Mouse (Mus musculus): ENCODE measurements around the gene Cetn4. TPM values are rescaled to one million over a fixed set of nuclear protein-coding genes. Genes with fewer than 3 reads are reported as not detected.
A peak's percentile ranks its signal among the peaks of the same experiment; 100 is the strongest.

The Cetn4 gene
- polyA plus RNA-seq, 1 experiment from 2014 or later: 2.4 TPM

DNA sequence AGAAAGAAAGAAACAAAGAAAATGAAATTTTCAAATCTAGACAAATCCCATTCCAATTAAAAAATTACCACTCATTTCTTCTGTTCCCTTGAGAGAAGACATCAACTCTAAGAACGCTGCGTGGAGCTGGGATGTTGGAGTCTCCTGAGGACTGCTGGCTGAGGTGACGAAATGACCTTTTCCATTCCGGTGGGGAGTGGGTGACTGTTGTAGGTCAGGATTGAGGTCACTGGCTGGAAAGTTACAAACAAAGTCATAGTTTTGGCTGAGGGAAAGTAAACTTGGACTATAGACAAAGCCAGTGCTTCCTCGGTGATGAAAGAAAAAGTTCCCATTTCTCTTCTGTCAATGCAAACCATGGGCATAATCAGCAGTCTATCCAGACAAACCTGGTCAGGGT lies 30.3 kb upstream of the Cetn4 start:
- Histone ChIP-seq H3K4me2 (no peak overlapping the region), H3K36me3 (ENCODE audit: control insufficient read depth, insufficient read depth, low read length) (no peaks in the 10 kb centered on the region), H3K9me3 (ENCODE audit: control insufficient read depth, low read length) (no peaks in the 10 kb centered on the region), H3K27me3 (replicated peaks; ENCODE audit: control insufficient read depth, insufficient read depth, low read length) (peaks cover 25% of the 10 kb centered on the region), H3K9ac (ENCODE audit: low read depth, low read length) (no peak overlapping the region), H3K27ac (ENCODE audit: low read depth, low read length) (no peak overlapping the region), H3K4me1 (replicated peaks; ENCODE audit: control insufficient read depth, insufficient read depth, low read length) (no peaks in the 10 kb centered on the region), H3K4me3 (ENCODE audit: low read depth, low read length) (no peak overlapping the region)
- WGBS: 71% methylated on average over 5 of the region's 5 CpGs
- DNase-seq (ENCODE audit: low spot score): no peak
- no peak for ATAC-seq (replicated peaks; ENCODE audit: low FRiP score)

- WGBS: 54% methylated on average over 5 of the region's 5 CpGs
- Histone ChIP-seq H3K36me3 (ENCODE audit: control insufficient read depth, insufficient read depth, low read length) (no peaks in the 10 kb centered on the region), H3K9ac (ENCODE audit: low read depth, low read length) (no peak overlapping the region), H3K9me3 (ENCODE audit: control insufficient read depth, low read length) (no peaks in the 10 kb centered on the region), H3K27ac (ENCODE audit: low read depth, low read length) (no peak overlapping the region), H3K4me2 (no peak overlapping the region), H3K4me3 (ENCODE audit: low read depth, low read length) (no peak overlapping the region), H3K27me3 (replicated peaks; ENCODE audit: control insufficient read depth, insufficient read depth, low read length) (peaks cover 8% of the 10 kb centered on the region), H3K4me1 (replicated peaks; ENCODE audit: control insufficient read depth, insufficient read depth, low read length) (no peaks in the 10 kb centered on the region)
- DNase-seq (ENCODE audit: low spot score) (no peak), ATAC-seq (replicated peaks; ENCODE audit: low FRiP score) (no peak)
Observed at GRCm38 (mm10) chr3:37341110-37341509, 28.6 kb upstream of the Cetn4 start.

GRCm38 (mm10) chr3:37334053-37334452 lies 21.5 kb upstream of the Cetn4 start:
- Histone ChIP-seq H3K4me1 (replicated peaks; ENCODE audit: control insufficient read depth, insufficient read depth, low read length) (peaks cover 21% of the 10 kb centered on the region; the same call in 1 of the 2 replicates), H3K9me3 (ENCODE audit: control insufficient read depth, low read length) (no peaks in the 10 kb centered on the region), H3K27me3 (replicated peaks; ENCODE audit: control insufficient read depth, insufficient read depth, low read length) (no peaks in the 10 kb centered on the region), H3K36me3 (ENCODE audit: control insufficient read depth, insufficient read depth, low read length) (no peaks in the 10 kb centered on the region), H3K4me2 (no peak overlapping the region), H3K4me3 (ENCODE audit: low read depth, low read length) (no peak overlapping the region), H3K27ac (ENCODE audit: low read depth, low read length) (no peak overlapping the region), H3K9ac (ENCODE audit: low read depth, low read length) (no peak overlapping the region)
- DNase-seq (ENCODE audit: low spot score): no peak
- WGBS: 67% methylated on average over 4 of the region's 4 CpGs
- peak; percentile 75 for ATAC-seq (replicated peaks; ENCODE audit: low FRiP score)

- no peak overlapping the region for H3K9ac ChIP-seq (ENCODE audit: low read depth, low read length)
- no peaks in the 10 kb centered on the region for H3K36me3 ChIP-seq (ENCODE audit: control insufficient read depth, insufficient read depth, low read length)
- H3K27ac ChIP-seq (ENCODE audit: low read depth, low read length): peak overlapping the region; percentile 68
- peaks cover 25% of the 10 kb centered on the region for H3K4me1 ChIP-seq (replicated peaks; ENCODE audit: control insufficient read depth, insufficient read depth, low read length)
- 36% methylated on average over 6 of the region's 6 CpGs for WGBS
- no peak overlapping the region for H3K4me3 ChIP-seq (ENCODE audit: low read depth, low read length)
- H3K9me3 ChIP-seq (ENCODE audit: control insufficient read depth, low read length): no peaks in the 10 kb centered on the region
- ATAC-seq (replicated peaks; ENCODE audit: low FRiP score) (peak; percentile 89), DNase-seq (ENCODE audit: low spot score) (peak; percentile 48)
- no peaks in the 10 kb centered on the region for H3K27me3 ChIP-seq (replicated peaks; ENCODE audit: control insufficient read depth, insufficient read depth, low read length)
- H3K4me2 ChIP-seq: no peak overlapping the region
Observed at GRCm38 (mm10) chr3:37331999-37332449, 19.5 kb upstream of the Cetn4 start.

DNA sequence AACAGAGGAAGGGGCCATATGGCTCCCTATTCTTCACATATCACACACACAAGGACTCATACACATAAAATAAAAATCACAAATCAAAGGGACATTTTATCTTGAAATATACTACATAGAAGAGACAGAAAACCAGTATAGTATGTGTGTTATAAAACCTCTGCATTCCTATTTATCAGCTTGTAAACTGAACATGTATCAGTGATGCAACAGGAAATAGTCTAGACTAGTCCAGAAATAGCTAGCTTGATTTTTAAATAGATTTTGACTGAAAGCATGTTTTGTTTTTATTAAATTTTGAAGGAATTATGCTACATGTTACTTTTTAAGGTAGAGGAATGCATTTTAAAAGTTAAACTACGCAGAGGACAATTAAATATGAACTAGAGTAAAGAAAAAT lies 17.5 kb upstream of the Cetn4 start:
- no peaks in the 10 kb centered on the region for H3K36me3 ChIP-seq (ENCODE audit: control insufficient read depth, insufficient read depth, low read length)
- DNase-seq (ENCODE audit: low spot score): no peak
- no peaks in the 10 kb centered on the region for H3K27me3 ChIP-seq (replicated peaks; ENCODE audit: control insufficient read depth, insufficient read depth, low read length)
- H3K9ac ChIP-seq (ENCODE audit: low read depth, low read length): no peak overlapping the region
- H3K4me3 ChIP-seq (ENCODE audit: low read depth, low read length): no peak overlapping the region
- H3K27ac ChIP-seq (ENCODE audit: low read depth, low read length): no peak overlapping the region
- peaks cover 35% of the 10 kb centered on the region for H3K4me1 ChIP-seq (replicated peaks; ENCODE audit: control insufficient read depth, insufficient read depth, low read length)
- no peak overlapping the region for H3K4me2 ChIP-seq
- no peak for ATAC-seq (replicated peaks; ENCODE audit: low FRiP score)
- H3K9me3 ChIP-seq (ENCODE audit: control insufficient read depth, low read length): no peaks in the 10 kb centered on the region
- 83% methylated on average over 1 of the region's 1 CpGs for WGBS

DNA sequence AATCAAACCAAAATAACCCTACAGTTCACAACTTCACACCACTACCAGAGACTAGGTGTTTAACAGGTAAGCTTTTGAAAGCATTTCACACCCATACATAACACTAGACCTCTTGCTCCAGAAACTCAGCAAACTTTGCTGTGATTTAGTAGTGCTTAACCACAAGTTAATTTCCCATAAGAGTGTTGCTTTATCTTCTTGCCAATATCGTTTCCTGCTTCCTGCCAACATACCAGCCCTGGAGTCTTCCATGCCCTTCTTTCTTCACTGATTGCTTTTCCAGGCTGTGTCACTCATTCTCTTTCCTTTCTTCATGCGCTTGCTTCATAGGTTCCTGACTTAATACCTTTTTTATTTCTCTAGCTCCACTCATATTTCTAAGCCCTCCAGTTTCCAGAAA lies 16.0 kb upstream of the Cetn4 start:
- no peak overlapping the region for H3K27ac ChIP-seq (ENCODE audit: low read depth, low read length)
- H3K4me3 ChIP-seq (ENCODE audit: low read depth, low read length): no peak overlapping the region
- DNase-seq (ENCODE audit: low spot score): no peak
- ATAC-seq (replicated peaks; ENCODE audit: low FRiP score): no peak
- H3K4me2 ChIP-seq: no peak overlapping the region
- no peaks in the 10 kb centered on the region for H3K36me3 ChIP-seq (ENCODE audit: control insufficient read depth, insufficient read depth, low read length)
- no peak overlapping the region for H3K9ac ChIP-seq (ENCODE audit: low read depth, low read length)
- peaks cover 32% of the 10 kb centered on the region for H3K4me1 ChIP-seq (replicated peaks; ENCODE audit: control insufficient read depth, insufficient read depth, low read length)
- H3K27me3 ChIP-seq (replicated peaks; ENCODE audit: control insufficient read depth, insufficient read depth, low read length): no peaks in the 10 kb centered on the region
- 61% methylated on average over 2 of the region's 2 CpGs for WGBS
- H3K9me3 ChIP-seq (ENCODE audit: control insufficient read depth, low read length): no peaks in the 10 kb centered on the region

GRCm38 (mm10) chr3:37326627-37327026 lies 14.1 kb upstream of the Cetn4 start:
- H3K9me3 ChIP-seq (ENCODE audit: control insufficient read depth, low read length): no peaks in the 10 kb centered on the region
- 51% methylated on average over 3 of the region's 3 CpGs for WGBS
- no peaks in the 10 kb centered on the region for H3K27me3 ChIP-seq (replicated peaks; ENCODE audit: control insufficient read depth, insufficient read depth, low read length)
- H3K4me2 ChIP-seq: peak overlapping the region; percentile 18; the same call in 1 of the 2 replicates
- H3K4me3 ChIP-seq (ENCODE audit: low read depth, low read length): no peak overlapping the region
- H3K9ac ChIP-seq (ENCODE audit: low read depth, low read length): no peak overlapping the region
- peaks cover 23% of the 10 kb centered on the region for H3K4me1 ChIP-seq (replicated peaks; ENCODE audit: control insufficient read depth, insufficient read depth, low read length)
- no peaks in the 10 kb centered on the region for H3K36me3 ChIP-seq (ENCODE audit: control insufficient read depth, insufficient read depth, low read length)
- ATAC-seq (replicated peaks; ENCODE audit: low FRiP score) (no peak; the same call in 1 of the 2 replicates), DNase-seq (ENCODE audit: low spot score) (no peak)
- H3K27ac ChIP-seq (ENCODE audit: low read depth, low read length): no peak overlapping the region

DNA sequence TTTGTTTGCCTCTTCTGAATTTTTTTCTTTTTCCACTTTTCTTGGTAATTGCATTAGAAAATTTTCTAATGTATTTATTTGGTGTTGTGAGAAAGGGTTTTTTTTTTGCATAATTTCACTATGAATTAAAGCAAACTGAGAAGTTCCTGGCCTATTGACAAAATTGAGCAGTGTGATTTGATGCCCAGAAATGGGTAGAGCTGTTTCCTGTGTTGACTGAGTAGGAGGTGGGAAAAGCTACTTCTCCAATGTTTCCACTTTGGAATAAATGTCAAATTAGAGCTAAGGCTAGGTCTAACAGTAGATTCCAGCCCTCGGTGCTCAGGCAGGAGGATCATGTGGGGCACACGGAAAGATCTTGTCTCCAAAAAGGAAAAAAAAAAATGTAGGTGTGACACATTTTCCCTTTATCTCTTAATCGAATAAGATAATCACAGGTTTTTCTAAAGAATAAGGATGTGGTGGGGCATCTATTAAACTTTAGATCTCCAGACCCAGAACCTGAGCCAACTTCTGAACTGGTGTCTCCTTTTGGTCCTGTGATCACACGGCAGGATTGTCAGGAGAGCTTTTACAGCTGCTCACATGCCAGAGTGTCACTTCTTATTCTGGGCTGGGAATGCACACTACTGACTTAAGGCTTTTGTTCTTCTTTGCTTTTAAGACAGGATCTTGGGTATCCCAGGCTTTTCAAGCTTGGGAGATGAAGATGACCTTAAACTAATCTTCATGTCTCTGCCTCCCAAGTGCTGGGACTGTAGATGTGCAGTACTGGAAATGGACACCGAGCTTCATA lies 13.0 kb upstream of the Cetn4 start:
- no peaks in the 10 kb centered on the region for H3K9me3 ChIP-seq (ENCODE audit: control insufficient read depth, low read length)
- no peak for DNase-seq (ENCODE audit: low spot score)
- WGBS: 75% methylated on average over 5 of the region's 5 CpGs
- no peak overlapping the region for H3K4me2 ChIP-seq
- no peak for ATAC-seq (replicated peaks; ENCODE audit: low FRiP score)
- no peak overlapping the region for H3K4me3 ChIP-seq (ENCODE audit: low read depth, low read length)
- H3K27me3 ChIP-seq (replicated peaks; ENCODE audit: control insufficient read depth, insufficient read depth, low read length): no peaks in the 10 kb centered on the region
- H3K27ac ChIP-seq (ENCODE audit: low read depth, low read length): no peak overlapping the region
- no peak overlapping the region for H3K9ac ChIP-seq (ENCODE audit: low read depth, low read length)
- H3K4me1 ChIP-seq (replicated peaks; ENCODE audit: control insufficient read depth, insufficient read depth, low read length): peaks cover 20% of the 10 kb centered on the region
- no peaks in the 10 kb centered on the region for H3K36me3 ChIP-seq (ENCODE audit: control insufficient read depth, insufficient read depth, low read length)

- no peak for ATAC-seq (replicated peaks; ENCODE audit: low FRiP score)
- DNase-seq (ENCODE audit: low spot score): no peak
- 32% methylated on average over 3 of the region's 3 CpGs for WGBS
- Histone ChIP-seq H3K27ac (ENCODE audit: low read depth, low read length) (no peak overlapping the region), H3K4me2 (no peak overlapping the region), H3K36me3 (ENCODE audit: control insufficient read depth, insufficient read depth, low read length) (peaks cover 3% of the 10 kb centered on the region; the same call in 1 of the 2 replicates), H3K4me3 (ENCODE audit: low read depth, low read length) (no peak overlapping the region), H3K27me3 (replicated peaks; ENCODE audit: control insufficient read depth, insufficient read depth, low read length) (no peaks in the 10 kb centered on the region), H3K4me1 (replicated peaks; ENCODE audit: control insufficient read depth, insufficient read depth, low read length) (peaks cover 20% of the 10 kb centered on the region), H3K9me3 (ENCODE audit: control insufficient read depth, low read length) (no peaks in the 10 kb centered on the region), H3K9ac (ENCODE audit: low read depth, low read length) (no peak overlapping the region)
Observed at GRCm38 (mm10) chr3:37324310-37324709, 11.8 kb upstream of the Cetn4 start.
